Mouse (Mus musculus) cerebellum, adult 2 months (tissue): ENCODE measurements at regions not wholly inside any gene's neighbourhood (a gene's known extent, or its start where the extent isn't known, plus 50 kb on each side); places are given as distances from the start of the nearest gene placed in this dataset.

Experiments
- DNase-seq, 2 experiments: peaks; one replicate each; pipeline ENCODE4 v3.0.0; 2021
- H3K27ac ChIP-seq: fragments of 200-500 bp; 2 replicates; pipeline ENCODE4 v1.5.1; 2012; ENCODE audit warnings: low read length, control low read depth, inconsistent platforms; ENCODE audit not compliant: insufficient read depth
- H3K27me3 ChIP-seq: fragments of 200-500 bp; 2 replicates; pipeline ENCODE4 v1.6.1; 2012; ENCODE audit warnings: inconsistent platforms, mild to moderate bottlenecking, low read length, moderate library complexity; ENCODE audit not compliant: control insufficient read depth, insufficient read depth
- H3K4me1 ChIP-seq: fragments of 200-500 bp; 2 replicates; pipeline ENCODE4 v1.6.1; 2011; ENCODE audit warnings: low read length; ENCODE audit not compliant: control insufficient read depth, insufficient read depth
- H3K4me3 ChIP-seq: fragments of 200-500 bp; replicated peaks from 2 replicates; pipeline ENCODE3; 2011; ENCODE audit warnings: mild to moderate bottlenecking, low read depth, low read length, control low read depth; ENCODE audit not compliant: insufficient read depth
- CTCF ChIP-seq: fragments of 200-500 bp; IDR thresholded peaks from 2 replicates; pipeline ENCODE4 v1.5.1; 2011; ENCODE audit warnings: low read depth, mild to moderate bottlenecking, control low read depth, low read length, moderate library complexity, borderline replicate concordance; ENCODE audit not compliant: insufficient read depth
- POLR2A ChIP-seq: fragments of 200-500 bp; IDR thresholded peaks from 2 replicates; pipeline ENCODE4 v1.6.1; 2011; ENCODE audit warnings: low read length, control low read depth, borderline replicate concordance; ENCODE audit not compliant: insufficient read depth
- WGBS: fragments of 180-500 bp; shearing (Covaris S2); methylation state at CpG from one replicate; pipeline ENCODE4 v1.1.7; 2018; 5-methylcytosine and 5-hydroxymethylcytosine counted together

DNA sequence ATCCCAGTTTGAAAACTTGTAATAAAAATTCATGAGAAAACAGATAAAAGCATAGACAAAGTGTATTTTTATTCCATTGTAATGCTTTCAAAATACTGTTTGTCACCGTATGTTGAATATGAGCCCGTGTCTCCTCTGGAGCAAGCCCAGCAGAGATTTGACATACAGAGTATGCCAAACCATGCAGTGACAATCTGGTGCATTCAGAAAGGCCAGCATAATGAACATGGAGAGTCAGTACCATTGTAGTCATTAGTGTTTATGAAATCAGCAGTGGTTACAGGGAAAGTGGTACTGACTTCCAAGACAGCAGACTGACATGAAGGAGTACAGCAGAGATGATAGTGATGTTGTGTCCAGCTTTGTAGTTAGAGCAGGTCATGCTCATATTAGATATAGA is 1034.9 kb downstream of the Gm597 start:
- Histone ChIP-seq H3K27me3 (no peaks in the 10 kb centered on the region), H3K4me3 (no peak overlapping the region), H3K4me1 (no peaks in the 10 kb centered on the region), H3K27ac (no peak overlapping the region)
- no peak for TF ChIP-seq CTCF
- TF ChIP-seq POLR2A = no peak
- DNase-seq = peak; percentile 59 to 90
- 6% methylated on average over 2 of the region's 2 CpGs for WGBS
